Mouse (Mus musculus): Measurements from ENCODE around the gene Tnfrsf14. TPM values are rescaled to one million over a fixed set of nuclear protein-coding genes. Genes with fewer than 3 reads are reported as not detected.

Tnfrsf14 gene
- polyA plus RNA-seq, 1 experiment from 2014 or later: 0.78 TPM

DNA sequence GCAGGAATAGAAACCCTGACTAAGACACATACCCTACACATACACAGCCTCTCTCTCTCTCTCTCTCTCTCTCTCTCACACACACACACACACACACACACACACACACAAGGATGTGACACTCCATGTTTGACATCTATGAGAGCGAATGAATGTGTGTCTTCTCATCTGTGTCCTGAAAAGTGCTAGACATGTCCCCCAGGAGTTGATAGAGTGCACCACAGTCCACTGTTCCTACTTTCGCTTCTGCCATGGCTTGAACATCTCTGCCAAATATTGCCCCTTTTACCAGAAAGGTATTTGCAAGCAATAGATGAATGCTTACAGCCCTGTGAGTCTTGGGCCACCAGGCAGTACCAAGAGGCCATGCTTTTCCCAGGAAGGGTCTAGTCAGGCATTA, 11.8 kb upstream of the Tnfrsf14 start:
- DNase-seq: no peak

DNA sequence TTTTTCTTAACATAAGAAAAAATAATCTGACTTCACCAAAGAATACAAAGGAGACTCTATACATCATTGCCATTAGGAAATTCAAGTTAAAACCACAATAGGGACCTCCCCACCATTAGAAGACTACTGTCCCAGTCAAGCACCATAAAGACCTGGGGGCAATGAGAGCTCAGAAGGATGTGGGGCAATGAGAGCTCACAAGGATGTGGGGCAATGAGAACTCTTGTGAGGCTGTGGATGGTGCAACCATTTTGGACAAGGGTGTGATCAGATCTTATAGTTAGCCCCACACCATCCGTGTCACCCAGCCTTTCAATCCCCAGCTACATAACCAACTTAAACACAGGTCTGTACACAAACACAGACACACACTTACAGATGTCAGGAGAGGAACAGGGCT, 9.4 kb upstream of the Tnfrsf14 start:
- Histone ChIP-seq H3K9me3 (ENCODE audit: low read depth, low read length) (no peaks in the 10 kb centered on the region), H3K27me3 (ENCODE audit: insufficient read depth, low read length) (no peaks in the 10 kb centered on the region), H3K9ac (no peak overlapping the region), H3K27ac (ENCODE audit: low read depth) (no peak overlapping the region), H3K36me3 (ENCODE audit: insufficient read depth) (no peaks in the 10 kb centered on the region), H3K4me1 (ENCODE audit: insufficient read depth) (no peaks in the 10 kb centered on the region), H3K4me3 (ENCODE audit: low read depth, low read length) (no peak overlapping the region), H3K4me2 (no peak overlapping the region)
- ATAC-seq (ENCODE audit: insufficient read depth) (no peak), DNase-seq (no peak)
- TF ChIP-seq CTCF (IDR thresholded peaks at IDR 0.05; ENCODE audit: low read depth): no peak
- WGBS: 61% methylated on average over 1 of the region's 1 CpGs

More for the DNA sequence above, 11.8 kb upstream of the Tnfrsf14 start:
- no peak for TF ChIP-seq CTCF (IDR thresholded peaks at IDR 0.05; ENCODE audit: low read depth)
- Histone ChIP-seq H3K4me1 (ENCODE audit: insufficient read depth) (no peaks in the 10 kb centered on the region), H3K27ac (ENCODE audit: low read depth) (no peak overlapping the region), H3K4me2 (no peak overlapping the region), H3K9ac (no peak overlapping the region), H3K4me3 (ENCODE audit: low read depth, low read length) (no peak overlapping the region), H3K9me3 (ENCODE audit: low read depth, low read length) (no peaks in the 10 kb centered on the region), H3K27me3 (ENCODE audit: insufficient read depth, low read length) (no peaks in the 10 kb centered on the region), H3K36me3 (ENCODE audit: insufficient read depth) (no peaks in the 10 kb centered on the region)
- 76% methylated on average over 2 of the region's 2 CpGs for WGBS
- no peak for ATAC-seq (ENCODE audit: insufficient read depth)

DNA sequence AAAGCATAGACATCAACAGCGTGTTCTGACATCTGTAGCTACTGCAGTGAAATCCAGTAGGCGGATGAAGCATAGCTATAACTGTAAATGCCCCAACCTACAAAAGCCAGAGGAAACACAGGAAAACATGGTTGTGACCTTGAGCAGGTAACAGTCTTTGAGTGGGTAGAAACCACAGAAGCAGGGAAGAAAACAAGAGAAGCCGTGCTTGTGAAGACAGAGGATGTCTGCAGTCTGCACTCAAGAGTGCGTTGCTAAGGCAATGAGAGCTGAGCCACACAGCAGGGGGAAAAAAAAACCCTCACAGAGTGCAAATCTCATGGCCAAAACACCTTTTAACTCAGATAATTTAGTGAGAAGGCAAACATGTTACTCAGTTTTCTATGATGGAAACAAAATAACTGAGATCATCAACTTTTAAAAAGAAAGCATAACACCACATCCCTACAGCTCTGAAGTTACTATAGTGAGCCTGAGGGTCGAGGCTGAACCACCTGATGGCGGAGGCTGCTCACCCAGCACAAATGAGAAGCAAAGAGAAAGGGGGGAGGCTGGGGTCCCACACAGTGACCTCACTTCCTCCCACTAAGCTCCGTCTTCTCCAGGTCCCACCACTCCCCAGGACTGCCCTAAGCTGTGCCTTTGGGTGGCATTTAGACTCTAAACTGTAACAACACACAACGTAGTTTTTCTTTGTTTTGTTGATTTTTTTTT, 8.3 kb upstream of the Tnfrsf14 start:
- Histone ChIP-seq H3K4me1 (ENCODE audit: insufficient read depth) (no peaks in the 10 kb centered on the region), H3K4me3 (ENCODE audit: low read depth, low read length) (no peak overlapping the region), H3K36me3 (ENCODE audit: insufficient read depth) (no peaks in the 10 kb centered on the region), H3K27ac (ENCODE audit: low read depth) (no peak overlapping the region), H3K9ac (no peak overlapping the region), H3K4me2 (no peak overlapping the region), H3K9me3 (ENCODE audit: low read depth, low read length) (no peaks in the 10 kb centered on the region), H3K27me3 (ENCODE audit: insufficient read depth, low read length) (no peaks in the 10 kb centered on the region)
- TF ChIP-seq CTCF (IDR thresholded peaks at IDR 0.05; ENCODE audit: low read depth): no peak
- ATAC-seq (ENCODE audit: insufficient read depth) (no peak), DNase-seq (no peak)
- 51% methylated on average over 8 of the region's 8 CpGs for WGBS

DNA sequence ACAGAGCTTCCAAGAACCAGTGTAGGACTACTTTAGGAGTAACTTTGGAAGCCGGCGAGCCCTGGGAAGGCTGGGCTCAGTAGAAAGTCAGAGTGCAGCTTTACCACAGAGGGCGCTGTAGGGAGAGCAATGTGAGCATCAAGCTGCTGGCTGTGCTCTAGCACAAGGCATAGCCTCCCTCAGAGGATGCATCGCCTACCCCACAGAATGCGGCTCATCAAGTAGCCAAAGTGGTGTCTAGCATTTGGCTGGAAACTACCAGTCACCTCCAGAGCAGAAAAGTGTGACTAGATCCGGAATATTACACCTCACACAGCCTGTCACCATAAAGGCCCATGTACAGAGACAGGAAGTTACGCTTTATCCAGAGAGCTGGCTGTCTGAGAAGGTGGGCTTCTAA, 7.4 kb upstream of the Tnfrsf14 start:
- DNase-seq: no peak
- no peak overlapping the region for H3K4me2 ChIP-seq
- no peak overlapping the region for H3K9ac ChIP-seq
- peak; percentile 7; the same call in 1 of the 2 replicates for TF ChIP-seq CTCF (IDR thresholded peaks at IDR 0.05; ENCODE audit: low read depth)
- ATAC-seq (ENCODE audit: insufficient read depth): no peak
- H3K4me3 ChIP-seq (ENCODE audit: low read depth, low read length): no peak overlapping the region
- H3K9me3 ChIP-seq (ENCODE audit: low read depth, low read length): no peaks in the 10 kb centered on the region
- WGBS: 72% methylated on average over 7 of the region's 7 CpGs
- no peaks in the 10 kb centered on the region for H3K27me3 ChIP-seq (ENCODE audit: insufficient read depth, low read length)
- H3K36me3 ChIP-seq (ENCODE audit: insufficient read depth): no peaks in the 10 kb centered on the region
- no peak overlapping the region for H3K27ac ChIP-seq (ENCODE audit: low read depth)
- no peaks in the 10 kb centered on the region for H3K4me1 ChIP-seq (ENCODE audit: insufficient read depth)

DNA sequence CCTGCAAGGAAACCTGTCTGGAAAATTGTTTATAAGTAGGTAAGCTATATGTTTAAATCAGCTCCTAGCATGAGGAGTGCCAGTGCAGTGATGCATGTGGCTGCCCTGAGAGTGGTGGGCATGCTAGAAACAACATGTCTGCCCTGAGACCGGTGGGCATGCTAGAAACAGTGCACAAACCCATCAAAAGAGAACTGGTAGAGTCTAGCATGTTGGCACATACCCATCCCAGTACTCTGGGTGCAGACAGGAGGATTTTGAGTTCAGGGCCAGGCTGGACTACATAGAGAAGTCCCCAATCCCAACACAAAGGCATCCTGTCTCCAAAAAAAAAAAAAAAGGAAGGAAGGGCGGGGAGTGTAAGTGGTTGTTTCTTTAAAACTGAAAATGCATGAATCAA, 6.4 kb upstream of the Tnfrsf14 start:
- no peaks in the 10 kb centered on the region for H3K27me3 ChIP-seq (ENCODE audit: insufficient read depth, low read length)
- no peak overlapping the region for H3K9ac ChIP-seq
- no peaks in the 10 kb centered on the region for H3K36me3 ChIP-seq (ENCODE audit: insufficient read depth)
- no peaks in the 10 kb centered on the region for H3K9me3 ChIP-seq (ENCODE audit: low read depth, low read length)
- H3K4me2 ChIP-seq: no peak overlapping the region
- DNase-seq: no peak
- H3K4me1 ChIP-seq (ENCODE audit: insufficient read depth): no peaks in the 10 kb centered on the region
- H3K4me3 ChIP-seq (ENCODE audit: low read depth, low read length): no peak overlapping the region
- ATAC-seq (ENCODE audit: insufficient read depth): no peak
- 82% methylated on average over 2 of the region's 2 CpGs for WGBS
- no peak overlapping the region for H3K27ac ChIP-seq (ENCODE audit: low read depth)
- no peak for TF ChIP-seq CTCF (IDR thresholded peaks at IDR 0.05; ENCODE audit: low read depth)

DNA sequence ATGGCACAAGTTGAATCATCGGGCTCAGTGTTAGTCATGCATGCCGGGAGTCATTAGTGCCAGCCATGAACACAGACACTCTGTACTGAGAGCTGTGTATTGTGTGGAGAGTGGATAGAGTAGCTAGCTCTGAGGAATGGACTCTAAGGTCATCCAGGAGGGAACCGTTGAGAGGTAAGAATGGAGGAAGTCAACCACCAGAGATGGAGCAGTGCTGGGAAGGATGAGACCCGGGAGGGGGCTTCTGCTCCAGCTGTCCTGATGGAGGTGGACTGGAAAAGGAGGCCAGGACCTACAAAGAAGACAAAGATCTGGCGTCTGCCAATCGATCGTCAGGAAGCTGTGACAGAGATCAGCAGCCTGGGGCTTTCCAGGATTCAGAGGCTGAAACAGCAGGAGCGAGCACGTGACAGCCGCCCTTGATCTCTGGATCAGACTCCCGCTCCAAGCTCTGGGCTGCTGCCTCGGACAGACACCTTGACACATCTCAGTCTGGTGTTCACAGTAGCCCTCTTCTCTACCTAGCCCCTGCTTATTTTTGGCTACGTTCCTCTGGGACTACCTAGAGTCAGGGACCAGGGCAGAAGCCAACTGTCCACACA, 5.0 kb upstream of the Tnfrsf14 start:
- no peak overlapping the region for H3K4me3 ChIP-seq (ENCODE audit: low read depth, low read length)
- WGBS: 51% methylated on average over 13 of the region's 13 CpGs
- DNase-seq (no peak), ATAC-seq (ENCODE audit: insufficient read depth) (no peak)
- H3K27ac ChIP-seq (ENCODE audit: low read depth): no peak overlapping the region
- no peak overlapping the region for H3K4me2 ChIP-seq
- H3K27me3 ChIP-seq (ENCODE audit: insufficient read depth, low read length): no peaks in the 10 kb centered on the region
- H3K9me3 ChIP-seq (ENCODE audit: low read depth, low read length): no peaks in the 10 kb centered on the region
- H3K9ac ChIP-seq: no peak overlapping the region
- peaks cover under 1% of the 10 kb centered on the region; the same call in 1 of the 2 replicates for H3K4me1 ChIP-seq (ENCODE audit: insufficient read depth)
- TF ChIP-seq CTCF (IDR thresholded peaks at IDR 0.05; ENCODE audit: low read depth): no peak
- H3K36me3 ChIP-seq (ENCODE audit: insufficient read depth): no peaks in the 10 kb centered on the region

DNA sequence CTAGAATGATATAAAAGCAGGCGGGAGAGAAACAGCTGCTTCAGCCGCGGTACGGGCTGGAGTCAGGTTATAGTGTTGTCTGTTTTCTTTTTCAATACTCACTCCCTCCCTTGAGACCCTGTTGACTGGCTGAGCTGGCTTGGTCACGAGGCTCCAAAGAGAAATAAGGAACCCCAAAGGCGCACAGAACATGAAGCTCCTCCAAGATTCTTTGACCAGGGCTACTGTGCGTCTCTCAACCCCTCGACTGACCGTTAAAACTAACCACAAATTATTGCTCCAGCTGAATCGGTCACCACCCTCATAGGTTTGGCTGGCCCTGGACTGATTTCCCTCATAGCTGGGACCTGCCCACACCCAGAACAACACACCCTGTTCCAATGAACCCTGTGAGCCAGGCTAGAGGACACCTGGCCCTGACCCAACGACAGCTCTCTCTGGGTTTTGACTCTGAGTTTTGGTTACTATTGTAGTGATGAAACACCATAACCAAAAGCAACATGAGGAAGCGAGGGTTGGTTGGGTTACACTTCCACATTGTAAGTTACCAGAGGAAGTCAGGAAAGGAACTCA, 811 bp upstream of the Tnfrsf14 start:
- TF ChIP-seq CTCF (IDR thresholded peaks at IDR 0.05; ENCODE audit: low read depth): no peak
- ATAC-seq (ENCODE audit: insufficient read depth): 0 out of 2 replicates have a peak, but pooled peaks have one; percentile 22

More for the DNA sequence above, 811 bp upstream of the Tnfrsf14 start:
- 0 out of 2 replicates have a peak overlapping the region, but pooled peaks have one; percentile 21 for H3K27ac ChIP-seq (ENCODE audit: low read depth)
- H3K4me2 ChIP-seq: peak overlapping the region; percentile 50; the same call in 1 of the 2 replicates
- WGBS: 74% methylated on average over 12 of the region's 12 CpGs
- H3K9ac ChIP-seq: no peak overlapping the region
- H3K9me3 ChIP-seq (ENCODE audit: low read depth, low read length): no peaks in the 10 kb centered on the region
- DNase-seq: no peak
- peaks cover 5% of the 10 kb centered on the region for H3K4me1 ChIP-seq (ENCODE audit: insufficient read depth)
- no peak overlapping the region for H3K4me3 ChIP-seq (ENCODE audit: low read depth, low read length)
- no peaks in the 10 kb centered on the region for H3K36me3 ChIP-seq (ENCODE audit: insufficient read depth)
- H3K27me3 ChIP-seq (ENCODE audit: insufficient read depth, low read length): no peaks in the 10 kb centered on the region
